Mouse (Mus musculus) small intestine, adult 2 months (tissue): Measurements from ENCODE around the gene Exosc7.

Experiments used
- CTCF ChIP-seq: fragments of 200-500 bp; IDR thresholded peaks from 2 replicates; pipeline ENCODE4 v1.5.1; 2012; ENCODE audit warnings: low read depth, mild to moderate bottlenecking, control low read depth, inconsistent platforms, low read length, moderate library complexity, mixed read lengths; ENCODE audit not compliant: insufficient replicate concordance, insufficient read length; ENCODE audit errors: extremely low read depth
- POLR2A ChIP-seq: fragments of 200-500 bp; IDR thresholded peaks from 2 replicates; pipeline ENCODE4 v1.6.1; 2012; ENCODE audit warnings: low read depth, mild to moderate bottlenecking, control low read depth, inconsistent platforms, low read length, moderate library complexity

DNA sequence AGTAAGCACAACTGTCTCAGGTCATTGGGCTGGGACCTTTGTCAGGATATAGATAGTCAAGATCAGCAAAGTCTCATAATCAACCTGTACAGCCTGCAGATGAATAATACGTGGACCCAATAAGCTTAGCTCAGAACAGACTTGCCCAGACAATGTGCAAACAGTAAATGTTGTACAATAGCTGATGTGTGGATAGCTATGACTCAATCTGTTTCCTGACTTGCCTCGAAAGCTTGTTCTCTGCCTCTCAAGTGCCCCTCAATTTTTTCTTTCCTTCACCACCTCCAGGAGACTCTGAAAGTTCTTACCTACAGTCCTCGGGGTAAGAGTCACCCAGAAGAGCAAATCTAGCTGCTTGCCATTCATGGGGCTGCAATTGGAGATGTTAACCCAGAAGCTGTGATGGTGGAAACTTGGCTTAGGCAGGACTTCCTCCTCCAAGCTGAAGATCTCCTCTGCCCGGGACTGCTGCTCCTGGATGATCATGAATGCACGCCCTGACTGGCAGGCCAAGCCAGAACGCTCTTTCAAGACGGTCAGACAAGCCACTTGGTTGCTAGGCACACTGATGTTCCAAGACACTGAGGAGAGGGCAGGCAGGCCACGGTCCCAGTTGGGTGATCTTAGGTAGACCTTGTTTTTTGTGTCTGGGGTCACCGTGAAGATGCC is 64.5 kb downstream of the Exosc7 start:
- no peak for TF ChIP-seq CTCF
- no peak for TF ChIP-seq POLR2A
